Mouse (Mus musculus) MEL (cell line): ENCODE data around the gene Ggnbp2. TPM values are rescaled to one million over a fixed set of nuclear protein-coding genes. Genes with fewer than 3 reads are reported as not detected.
A peak's percentile ranks its signal among the peaks of the same experiment; 100 is the strongest.

ENCODE experiments used
- DNase-seq: peaks from one replicate; pipeline ENCODE4 v3.0.0; 2011; ENCODE audit warnings: low read depth, low spot score
- H3K27ac ChIP-seq: 2 replicates; pipeline ENCODE4 v1.5.1; 2012; ENCODE audit warnings: low read depth, mild to moderate bottlenecking, control low read depth, low read length, moderate library complexity; ENCODE audit not compliant: control insufficient read depth
- H3K27me3 ChIP-seq, 2 experiments: fragments of 150-350 bp in 1 of 2; sonication (generic) in 1 of 2; 2 replicates each; pipeline ENCODE4 v1.6.1; 2012; ENCODE audit warnings: low read length in 2 of 2, mild to moderate bottlenecking in 2 of 2, improper control_type of control experiment in 1 of 2, moderate library complexity in 1 of 2; ENCODE audit not compliant: insufficient read depth in 2 of 2, control insufficient read depth in 1 of 2
- H3K36me3 ChIP-seq, 2 experiments: 2 replicates each; pipeline ENCODE4 v1.6.1; 2012 to 2014; ENCODE audit warnings: low read length in 2 of 2, improper control_type of control experiment in 1 of 2, inconsistent platforms in 1 of 2, mild to moderate bottlenecking in 1 of 2; ENCODE audit not compliant: insufficient read depth in 2 of 2, control insufficient read depth in 1 of 2
- H3K4me1 ChIP-seq, 2 experiments: fragments of 150-350 bp in 1 of 2; sonication (generic) in 1 of 2; 2 replicates each; pipeline ENCODE4 v1.6.1; 2012; ENCODE audit warnings: low read length in 2 of 2, improper control_type of control experiment in 1 of 2, mild to moderate bottlenecking in 1 of 2; ENCODE audit not compliant: insufficient read depth in 2 of 2, control insufficient read depth in 1 of 2
- H3K4me3 ChIP-seq, 2 experiments: fragments of 150-350 bp in 1 of 2; sonication (generic) in 1 of 2; 2 replicates each; pipeline ENCODE4 v1.5.1; 2012; ENCODE audit warnings: low read depth in 2 of 2, low read length in 2 of 2, mild to moderate bottlenecking in 2 of 2, moderate library complexity in 2 of 2, control low read depth in 1 of 2, improper control_type of control experiment in 1 of 2; ENCODE audit not compliant: control insufficient read depth in 1 of 2, insufficient read depth in 1 of 2
- H3K79me2 ChIP-seq: 2 replicates; pipeline ENCODE4 v1.6.1; 2012; ENCODE audit warnings: mild to moderate bottlenecking, low read length, moderate library complexity; ENCODE audit not compliant: control insufficient read depth, poor library complexity, insufficient read depth
- H3K9ac ChIP-seq: 2 replicates; pipeline ENCODE4 v1.6.1; 2012; ENCODE audit warnings: low read depth, mild to moderate bottlenecking, control low read depth, low read length, moderate library complexity; ENCODE audit not compliant: control insufficient read depth, poor library complexity, severe bottlenecking
- H3K9me3 ChIP-seq: fragments of 150-350 bp; sonication (generic); replicated peaks from 2 replicates; pipeline ENCODE4 v1.6.1; 2012; ENCODE audit warnings: mild to moderate bottlenecking, low read length, improper control_type of control experiment, moderate library complexity; ENCODE audit not compliant: insufficient read depth
- BHLHE40 ChIP-seq: IDR thresholded peaks from 2 replicates; pipeline ENCODE4 v1.6.1; 2012; ENCODE audit warnings: low read depth, mild to moderate bottlenecking, inconsistent platforms, low read length, improper control_type of control experiment, borderline replicate concordance
- CHD1 ChIP-seq: IDR thresholded peaks from 2 replicates; pipeline ENCODE4 v1.6.1; 2012; ENCODE audit warnings: low read depth, mild to moderate bottlenecking, inconsistent platforms, low read length, improper control_type of control experiment
- CHD2 ChIP-seq: IDR thresholded peaks from 2 replicates; pipeline ENCODE4 v1.6.1; 2011; ENCODE audit warnings: low read length, improper control_type of control experiment
- CTCF ChIP-seq, 3 experiments: IDR thresholded peaks in 2 of 3; conservative IDR thresholded peaks in 1 of 3; 2 replicates each; pipeline ENCODE4 v1.5.1; 2011 to 2012; ENCODE audit warnings: low read length in 3 of 3, low read depth in 2 of 3, mild to moderate bottlenecking in 2 of 3, improper control_type of control experiment in 1 of 3, inconsistent platforms in 1 of 3, mixed read lengths in 1 of 3, moderate library complexity in 1 of 3; ENCODE audit not compliant: control insufficient read depth in 1 of 3, insufficient read depth in 1 of 3, poor library complexity in 1 of 3, severe bottlenecking in 1 of 3
- E2F4 ChIP-seq: IDR thresholded peaks from 2 replicates; pipeline ENCODE4 v1.6.1; 2011; ENCODE audit warnings: low read depth, low read length, improper control_type of control experiment, borderline replicate concordance
- EP300 ChIP-seq, 2 experiments: IDR thresholded peaks; 2 replicates each; pipeline ENCODE4 v1.6.1; 2011; ENCODE audit warnings: improper control_type of control experiment in 2 of 2, low read length in 2 of 2, low read depth in 1 of 2, mild to moderate bottlenecking in 1 of 2
- ETS1 ChIP-seq: IDR thresholded peaks from 2 replicates; pipeline ENCODE4 v1.6.1; 2012; ENCODE audit warnings: low read depth, mild to moderate bottlenecking, inconsistent platforms, low read length, improper control_type of control experiment, moderate library complexity
- GABPA ChIP-seq: IDR thresholded peaks from 2 replicates; pipeline ENCODE4 v1.6.1; 2012; ENCODE audit warnings: low read depth, mild to moderate bottlenecking, inconsistent platforms, low read length, improper control_type of control experiment, moderate library complexity
- GATA1 ChIP-seq: IDR thresholded peaks from 2 replicates; pipeline ENCODE4 v1.6.1; 2011; ENCODE audit warnings: low read depth, low read length, improper control_type of control experiment
- HCFC1 ChIP-seq: IDR thresholded peaks from 2 replicates; pipeline ENCODE4 v1.6.1; 2012; ENCODE audit warnings: low read depth, mild to moderate bottlenecking, inconsistent platforms, low read length, improper control_type of control experiment, moderate library complexity
- JUND ChIP-seq: IDR thresholded peaks from 2 replicates; pipeline ENCODE4 v1.6.1; 2011; ENCODE audit warnings: low read depth, mild to moderate bottlenecking, improper control_type of control experiment, low read length
- KAT2A ChIP-seq: conservative IDR thresholded peaks from 2 replicates; pipeline ENCODE4 v1.6.1; 2012; ENCODE audit warnings: low read depth, low read length, improper control_type of control experiment, inconsistent platforms
- MAFK ChIP-seq: IDR thresholded peaks from 2 replicates; pipeline ENCODE4 v1.6.1; 2011; ENCODE audit warnings: low read depth, mild to moderate bottlenecking, low read length, improper control_type of control experiment, borderline replicate concordance
- MAX ChIP-seq: IDR thresholded peaks from 2 replicates; pipeline ENCODE4 v1.6.1; 2011; ENCODE audit warnings: low read length, improper control_type of control experiment
- MAZ ChIP-seq: IDR thresholded peaks from 2 replicates; pipeline ENCODE4 v1.6.1; 2012; ENCODE audit warnings: low read depth, mild to moderate bottlenecking, inconsistent platforms, low read length, improper control_type of control experiment
- MXI1 ChIP-seq: IDR thresholded peaks from 2 replicates; pipeline ENCODE4 v1.6.1; 2011; ENCODE audit warnings: mild to moderate bottlenecking, low read depth, low read length, improper control_type of control experiment
- MYB ChIP-seq: IDR thresholded peaks from 2 replicates; pipeline ENCODE4 v1.6.1; 2011; ENCODE audit warnings: mild to moderate bottlenecking, low read depth, low read length, improper control_type of control experiment
- MYC ChIP-seq: IDR thresholded peaks from 2 replicates; pipeline ENCODE4 v1.6.1; 2011; ENCODE audit warnings: low read depth, mild to moderate bottlenecking, low read length, improper control_type of control experiment, moderate library complexity
- NELFE ChIP-seq: IDR thresholded peaks from 2 replicates; pipeline ENCODE4 v1.6.1; 2011; ENCODE audit warnings: low read depth, low read length, improper control_type of control experiment
- NRF1 ChIP-seq: IDR thresholded peaks from 2 replicates; pipeline ENCODE4 v1.6.1; 2014; ENCODE audit warnings: low read depth, mild to moderate bottlenecking, inconsistent platforms, low read length, improper control_type of control experiment, moderate library complexity; ENCODE audit not compliant: poor library complexity, insufficient read depth, severe bottlenecking
- POLR2A ChIP-seq, 2 experiments: IDR thresholded peaks; 2 replicates each; pipeline ENCODE4 v1.6.1; 2011 to 2012; ENCODE audit warnings: low read length in 2 of 2, mild to moderate bottlenecking in 2 of 2, control low read depth in 1 of 2, improper control_type of control experiment in 1 of 2, low read depth in 1 of 2, moderate library complexity in 1 of 2; ENCODE audit not compliant: control insufficient read depth in 1 of 2, insufficient read depth in 1 of 2, poor library complexity in 1 of 2
- POLR2AphosphoS2 ChIP-seq: IDR thresholded peaks from 2 replicates; pipeline ENCODE4 v1.6.1; 2011; ENCODE audit warnings: low read length, improper control_type of control experiment
- RAD21 ChIP-seq: IDR thresholded peaks from 2 replicates; pipeline ENCODE4 v1.6.1; 2011; ENCODE audit warnings: mild to moderate bottlenecking, low read depth, low read length, improper control_type of control experiment
- RCOR1 ChIP-seq: IDR thresholded peaks from 2 replicates; pipeline ENCODE4 v1.6.1; 2012; ENCODE audit warnings: low read depth, mild to moderate bottlenecking, inconsistent platforms, low read length, improper control_type of control experiment
- SIN3A ChIP-seq: IDR thresholded peaks from 2 replicates; pipeline ENCODE4 v1.6.1; 2012; ENCODE audit warnings: low read length, improper control_type of control experiment, inconsistent platforms
- SMC3 ChIP-seq: IDR thresholded peaks from 2 replicates; pipeline ENCODE4 v1.6.1; 2011; ENCODE audit warnings: low read depth, low read length, improper control_type of control experiment
- TAL1 ChIP-seq: IDR thresholded peaks from 2 replicates; pipeline ENCODE4 v1.6.1; 2012; ENCODE audit warnings: mild to moderate bottlenecking, inconsistent platforms, low read length, moderate library complexity, mixed read lengths
- TBP ChIP-seq: IDR thresholded peaks from 2 replicates; pipeline ENCODE4 v1.8.0; 2011; ENCODE audit warnings: low read depth, low read length, improper control_type of control experiment
- TCF12 ChIP-seq: IDR thresholded peaks from 2 replicates; pipeline ENCODE4 v1.6.1; 2014; ENCODE audit warnings: low read depth, mild to moderate bottlenecking, inconsistent platforms, low read length, improper control_type of control experiment, moderate library complexity
- USF1 ChIP-seq: IDR thresholded peaks from 2 replicates; pipeline ENCODE4 v1.6.1; 2014; ENCODE audit warnings: low read depth, mild to moderate bottlenecking, inconsistent platforms, low read length, improper control_type of control experiment, moderate library complexity
- USF2 ChIP-seq, 2 experiments: IDR thresholded peaks; 2 replicates each; pipeline ENCODE4 v1.6.1; 2011 to 2012; ENCODE audit warnings: improper control_type of control experiment in 2 of 2, low read length in 2 of 2, borderline replicate concordance in 1 of 2, inconsistent platforms in 1 of 2, low read depth in 1 of 2, mild to moderate bottlenecking in 1 of 2; ENCODE audit not compliant: insufficient read depth in 1 of 2
- ZC3H11A ChIP-seq: IDR thresholded peaks from 2 replicates; pipeline ENCODE4 v1.6.1; 2012; ENCODE audit warnings: low read depth, mild to moderate bottlenecking, inconsistent platforms, low read length, improper control_type of control experiment
- ZKSCAN1 ChIP-seq: IDR thresholded peaks from 2 replicates; pipeline ENCODE4 v1.6.1; 2012; ENCODE audit warnings: low read depth, mild to moderate bottlenecking, inconsistent platforms, low read length, improper control_type of control experiment, moderate library complexity
- ZMIZ1 ChIP-seq: IDR thresholded peaks from 2 replicates; pipeline ENCODE4 v1.6.1; 2012; ENCODE audit warnings: low read depth, mild to moderate bottlenecking, inconsistent platforms, low read length, improper control_type of control experiment, moderate library complexity
- polyA plus RNA-seq, 2 experiments: library from polyadenylated mRNA; stranded (reverse) in 1 of 2; unstranded in 1 of 2; fragments of >175 nt in 1 of 2; fragments of >200 nt in 1 of 2; gene quantifications; 2 replicates each; pipeline versions ENCODE4 v1.2.1 to v1.2.4; 2012; ENCODE audit warnings: low replicate concordance in 2 of 2, low read depth in 1 of 2; ENCODE audit not compliant: insufficient read length in 2 of 2, insufficient read depth in 1 of 2, missing spikeins in 1 of 2
- total RNA-seq: library from RNA; depleted of rRNA; stranded (reverse); fragments of 300-350 nt; gene quantifications from 2 replicates; pipeline ENCODE4 v1.2.3, GENCODE M21; 2012

Ggnbp2 gene
- total and polyA plus RNA-seq, 3 experiments: 55.4 to 89.6 (median 83.0) TPM

- Histone ChIP-seq H3K4me1 (peaks cover 17 to 64% of the 10 kb centered on the region in 2 experiments), H3K27ac (peak overlapping the region; percentile 95), H3K27me3 (no peaks in the 10 kb centered on the region), H3K9me3 (no peaks in the 10 kb centered on the region), H3K9ac (peak overlapping the region; percentile 40; the same call in 1 of the 2 replicates), H3K4me3 (peak overlapping the region in 1 of 2 experiments; percentile 6; a peak in 1 of 4 replicates), H3K36me3 (peaks cover 3 to 57% of the 10 kb centered on the region in 2 experiments), H3K79me2 (peaks cover 51% of the 10 kb centered on the region)
- DNase-seq: peak; percentile 98
- peak; percentile 55; the same call in 1 of the 2 replicates for TF ChIP-seq NELFE
- TF ChIP-seq RAD21: no peak
- no peak for TF ChIP-seq CHD1
- TF ChIP-seq SIN3A: peak; percentile 96
- TF ChIP-seq MAX: peak; percentile 65
- peak; percentile 64; the same call in 1 of the 2 replicates for TF ChIP-seq HCFC1
- peak; percentile 82; the same call in 1 of the 2 replicates for TF ChIP-seq MXI1
- no peak for TF ChIP-seq CTCF (IDR thresholded peaks at IDR 0.05 in 2 of 3, conservative IDR thresholded peaks at IDR 0.05 in 1 of 3; ENCODE audit: control insufficient read depth in 1 of 3, insufficient read depth in 1 of 3, low read depth in 2 of 3, low read length in 3 of 3, poor library complexity in 1 of 3, severe bottlenecking in 1 of 3)
- TF ChIP-seq MAFK: peak; percentile 86; the same call in 1 of the 2 replicates
- TF ChIP-seq MYB: 0 out of 2 replicates have a peak, but pooled peaks have one; percentile 45
- peak; percentile 57; the same call in 1 of the 2 replicates for TF ChIP-seq ZKSCAN1
- TF ChIP-seq TCF12: peak; percentile 99
- peak; percentile 79 for TF ChIP-seq TBP
- no peak for TF ChIP-seq ZC3H11A
- TF ChIP-seq KAT2A: peak; percentile 40; the same call in 1 of the 2 replicates
- no peak for TF ChIP-seq E2F4
- TF ChIP-seq CHD2: peak; percentile 63
- TF ChIP-seq RCOR1: peak; percentile 91
- peak; percentile 76; the same call in 1 of the 2 replicates for TF ChIP-seq POLR2AphosphoS2
- no peak; the same call in 1 of the 2 replicates for TF ChIP-seq MYC
- peak; percentile 99 for TF ChIP-seq GATA1
- peak; percentile 50 for TF ChIP-seq USF1
- TF ChIP-seq MAZ: peak; percentile 100; the same call in 1 of the 2 replicates
- peak; percentile 67; the same call in 1 of the 2 replicates for TF ChIP-seq JUND
- TF ChIP-seq SMC3: no peak
- TF ChIP-seq GABPA: no peak
- TF ChIP-seq USF2 (IDR thresholded peaks at IDR 0.05; ENCODE audit: borderline replicate concordance in 1 of 2, insufficient read depth in 1 of 2, low read depth in 1 of 2, low read length in 2 of 2): no peak
- TF ChIP-seq POLR2A (IDR thresholded peaks at IDR 0.05; ENCODE audit: control insufficient read depth in 1 of 2, insufficient read depth in 1 of 2, low read depth in 1 of 2, low read length in 2 of 2, poor library complexity in 1 of 2): peak in 1 of 2 experiments; percentile 57; a peak in 1 of 4 replicates
- TF ChIP-seq EP300 (IDR thresholded peaks at IDR 0.05; ENCODE audit: low read depth in 1 of 2, low read length in 2 of 2): peak; percentile 96 to 98
- 0 out of 2 replicates have a peak, but pooled peaks have one; percentile 7 for TF ChIP-seq NRF1
- peak; percentile 96 for TF ChIP-seq TAL1
- TF ChIP-seq ETS1: peak; percentile 100
- TF ChIP-seq BHLHE40: peak; percentile 64; the same call in 1 of the 2 replicates
- TF ChIP-seq ZMIZ1: peak; percentile 80
These were observed 47.1 kb downstream of the Ggnbp2 start for GRCm38 (mm10) chr11:84823484-84823897.
